Mouse (Mus musculus): ENCODE data around the gene Lrmda.

Gene Lrmda

DNA sequence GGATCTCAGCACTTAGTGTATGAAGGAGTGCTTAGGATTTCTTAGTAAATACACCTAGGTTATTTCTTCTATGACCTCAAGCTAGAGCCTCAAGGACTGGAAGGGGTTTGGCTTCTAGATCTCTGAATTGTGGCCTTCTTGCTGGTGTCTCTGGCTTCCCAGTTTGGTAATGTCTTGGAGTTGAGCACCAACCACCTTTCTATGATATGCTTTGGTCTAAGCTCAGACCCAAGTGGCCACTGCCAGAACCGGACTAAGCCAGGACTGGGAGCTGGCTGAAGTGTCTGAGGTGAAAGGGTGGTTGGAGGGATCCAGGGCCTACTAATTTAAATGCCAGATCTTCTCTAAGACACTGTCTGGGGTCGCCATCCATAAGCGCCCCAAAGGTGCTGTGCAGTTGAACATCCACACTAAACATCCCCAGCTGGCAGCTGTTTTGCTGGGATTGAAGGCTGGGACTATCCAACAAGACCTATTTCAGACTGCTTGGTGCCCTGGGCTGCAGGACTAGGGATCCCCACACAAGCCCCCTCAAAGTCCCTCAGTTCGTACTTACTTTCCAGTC, 27.1 kb upstream of the Lrmda start:
- no peak for DNase-seq (ENCODE audit: low spot score)

DNA sequence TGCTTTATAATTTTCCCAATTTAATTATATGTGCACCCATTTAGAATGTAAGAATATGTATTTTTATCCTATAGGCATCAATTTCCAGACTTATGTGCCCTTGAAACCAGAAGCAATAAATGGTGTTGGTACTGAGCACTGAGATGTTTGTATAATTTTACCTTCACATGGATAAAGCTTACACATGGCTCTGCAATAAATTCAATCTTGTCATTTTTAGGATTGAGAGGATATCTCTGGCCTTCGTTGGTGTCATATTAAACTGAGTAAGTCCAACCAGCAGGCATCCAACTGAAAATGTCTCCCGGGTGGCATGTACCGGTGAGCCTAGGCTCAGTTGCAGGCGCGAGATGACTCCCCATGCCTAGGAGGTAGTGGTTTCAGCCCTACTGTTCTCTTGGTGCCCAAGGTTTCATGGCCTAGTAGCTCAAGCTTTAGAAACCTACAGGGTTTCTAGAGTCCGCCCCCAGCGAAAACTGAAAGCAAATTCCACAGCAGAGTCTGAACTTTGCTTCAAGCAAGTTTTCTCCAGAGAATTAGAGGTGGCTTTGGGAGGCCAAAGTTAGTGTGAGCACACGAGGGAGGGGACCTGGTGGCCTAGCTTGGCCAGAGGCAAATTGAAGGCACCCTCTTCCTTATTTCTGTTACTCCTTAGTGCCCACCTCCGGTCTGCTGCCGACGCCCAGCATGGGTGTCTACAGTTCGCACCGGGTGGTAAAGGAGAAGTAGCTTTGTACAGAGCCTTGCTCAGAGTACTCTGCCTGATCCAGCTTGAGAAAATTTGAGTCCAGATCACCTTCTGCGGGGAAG, 26.1 kb upstream of the Lrmda start:
- DNase-seq (ENCODE audit: low spot score), result no peak

DNA sequence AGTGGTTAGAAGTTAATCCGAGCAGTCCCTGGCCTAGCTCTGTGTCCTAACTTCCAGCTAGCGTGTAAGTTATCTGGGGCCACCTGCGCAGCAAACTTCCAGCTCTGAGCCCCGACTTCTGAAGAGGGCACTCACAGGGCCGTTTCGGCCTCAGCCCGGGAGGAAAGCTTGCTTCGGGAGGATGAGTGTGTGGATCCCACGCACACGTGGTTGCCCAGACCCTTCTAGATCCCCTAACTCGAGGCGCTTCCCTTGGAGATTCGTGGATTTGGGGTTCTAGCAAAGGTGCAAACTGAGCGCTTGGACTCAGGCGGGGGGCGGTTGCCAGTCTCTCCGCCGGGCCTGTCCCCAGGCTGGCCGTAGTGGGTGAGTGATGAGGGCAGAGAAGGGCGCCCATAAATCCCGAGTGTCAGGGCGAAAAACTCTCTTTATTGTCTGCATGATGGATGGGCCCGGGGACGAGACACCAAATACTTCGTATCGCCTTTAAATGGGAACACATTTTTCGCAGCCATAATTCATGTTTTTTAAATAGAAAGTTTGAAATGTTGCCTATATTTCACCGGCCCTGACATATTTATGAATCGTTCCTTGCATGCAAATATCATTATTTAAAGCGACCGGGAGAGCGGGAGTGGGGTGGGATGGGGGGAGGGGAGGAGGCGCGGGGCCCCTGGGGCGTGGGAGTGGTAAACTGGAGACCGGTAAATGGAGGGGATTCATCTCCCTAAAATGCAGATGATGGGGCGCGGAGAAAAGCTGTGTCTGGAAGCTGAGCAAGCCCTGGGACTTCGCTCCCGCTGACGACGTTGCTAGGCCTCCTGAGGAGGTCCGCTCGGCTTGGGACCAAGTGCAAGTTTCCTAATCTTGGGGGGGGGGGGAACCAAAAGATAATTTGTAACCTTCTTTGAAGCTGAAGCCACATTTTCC, 25.2 kb upstream of the Lrmda start:
- no peak for DNase-seq (ENCODE audit: low spot score)

DNA sequence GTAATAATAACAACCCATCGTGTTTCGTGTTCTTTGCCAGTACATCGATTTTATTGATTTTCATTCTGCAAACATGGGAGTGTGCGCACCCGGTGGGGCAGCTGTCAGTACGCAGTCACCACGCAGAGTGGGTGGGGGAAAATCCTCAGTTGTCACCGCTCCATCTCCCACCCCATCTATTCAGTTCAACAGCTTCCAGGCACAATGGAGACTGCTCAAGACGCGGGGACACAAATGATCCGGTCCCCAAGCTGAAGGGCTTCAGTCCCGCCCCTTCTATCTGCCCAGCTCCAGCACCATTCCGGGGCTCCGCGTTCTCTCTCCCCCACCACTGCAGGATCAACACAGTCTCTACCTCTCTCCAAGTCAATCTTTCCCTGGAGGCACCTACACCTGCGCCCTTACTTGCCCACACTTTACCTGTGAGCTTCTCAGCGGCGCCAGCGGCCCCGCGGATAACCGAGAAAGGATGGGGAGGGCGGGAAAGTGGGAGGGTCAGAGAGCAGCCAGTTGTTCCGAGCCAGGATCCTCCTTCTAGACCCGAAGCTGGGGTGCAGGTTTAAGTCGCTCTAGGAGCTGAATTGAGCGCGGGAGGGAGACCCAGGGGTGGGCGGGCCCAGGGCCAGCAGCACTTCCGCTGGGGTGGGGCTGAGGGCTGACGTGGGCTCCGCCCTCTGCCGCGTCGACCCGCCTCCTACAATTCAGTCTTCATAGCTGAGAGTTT, 24.3 kb upstream of the Lrmda start:
- no peak for DNase-seq (ENCODE audit: low spot score)

DNA sequence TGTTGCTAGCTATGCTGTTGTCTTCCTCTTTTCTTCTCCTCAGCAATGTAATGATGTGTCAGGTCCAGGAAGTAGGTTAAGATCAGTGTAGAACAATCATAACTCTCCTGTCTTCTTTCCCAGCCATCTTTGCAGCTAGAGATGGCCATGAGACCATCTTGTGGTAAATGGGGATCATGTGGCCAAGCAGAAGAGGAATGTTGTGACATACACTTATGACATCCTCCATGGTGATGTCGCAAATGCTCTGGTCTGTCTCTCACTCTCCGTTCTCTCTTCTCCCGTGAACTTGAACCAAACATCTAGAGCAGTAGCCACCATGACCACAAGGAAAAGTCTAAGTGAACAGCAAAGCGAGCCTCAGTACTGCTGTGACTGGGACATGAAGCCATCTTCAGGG, 19.9 kb upstream of the Lrmda start:
- no peak for DNase-seq (ENCODE audit: low spot score)

DNA sequence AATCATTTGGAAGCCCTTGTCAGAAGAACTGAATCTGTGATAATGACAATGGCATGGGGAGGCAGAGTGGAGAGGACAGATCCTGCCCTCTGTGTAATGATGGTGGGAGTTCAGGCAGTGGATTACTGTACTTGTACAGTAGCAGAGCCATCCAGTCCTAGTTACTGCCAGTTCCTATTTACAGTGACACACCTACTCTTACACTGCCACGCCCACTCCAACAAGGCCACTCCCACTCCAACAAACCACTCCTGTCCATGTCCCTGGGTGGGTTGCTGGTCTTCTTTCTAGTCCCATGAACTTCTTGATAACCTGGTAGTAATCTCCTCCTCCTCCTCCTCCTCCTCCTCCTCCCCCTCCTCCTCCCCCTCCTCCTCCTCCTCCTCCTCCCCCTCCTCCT, 16.3 kb upstream of the Lrmda start:
- DNase-seq (ENCODE audit: low spot score), result no peak

DNA sequence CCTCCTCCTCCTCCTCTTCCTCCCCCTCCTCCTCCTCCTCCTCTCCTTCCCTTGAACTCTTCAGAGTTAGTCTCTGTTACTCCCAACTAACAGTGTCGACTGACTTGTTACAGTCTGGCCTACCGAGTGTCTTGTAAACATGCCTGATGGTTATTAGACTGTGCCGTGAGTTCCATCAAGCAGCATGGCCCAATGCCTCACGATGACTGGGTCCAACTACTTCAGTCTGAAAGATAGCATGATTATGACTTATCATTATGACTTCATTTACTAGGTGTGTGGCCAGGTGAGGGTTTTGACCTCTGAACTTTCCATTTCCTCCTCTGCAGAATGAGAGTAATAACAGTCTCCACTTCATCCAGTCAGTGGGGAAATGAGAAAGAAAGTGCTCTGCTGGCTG, 15.9 kb upstream of the Lrmda start:
- no peak for DNase-seq (ENCODE audit: low spot score)

DNA sequence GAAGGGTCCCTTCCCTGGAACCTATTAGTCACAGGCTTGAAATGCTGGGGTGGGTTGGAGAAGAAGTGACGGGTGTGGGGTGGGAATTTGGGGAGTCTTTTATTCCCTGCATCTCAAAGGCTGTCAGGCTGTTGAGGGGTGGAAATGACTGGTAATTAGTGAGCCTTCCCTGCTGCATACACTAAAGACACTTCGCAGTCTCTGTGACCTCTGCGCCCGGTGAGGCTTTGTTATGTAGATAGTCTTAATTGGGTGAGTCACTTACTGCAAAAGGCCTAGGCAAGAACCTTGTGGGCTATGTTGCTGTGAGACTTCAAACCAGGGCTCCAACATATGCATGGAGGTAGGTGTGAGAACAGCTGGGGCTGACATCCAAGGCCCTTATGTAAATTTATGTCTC, 14.6 kb upstream of the Lrmda start:
- DNase-seq (ENCODE audit: low spot score), result no peak

DNA sequence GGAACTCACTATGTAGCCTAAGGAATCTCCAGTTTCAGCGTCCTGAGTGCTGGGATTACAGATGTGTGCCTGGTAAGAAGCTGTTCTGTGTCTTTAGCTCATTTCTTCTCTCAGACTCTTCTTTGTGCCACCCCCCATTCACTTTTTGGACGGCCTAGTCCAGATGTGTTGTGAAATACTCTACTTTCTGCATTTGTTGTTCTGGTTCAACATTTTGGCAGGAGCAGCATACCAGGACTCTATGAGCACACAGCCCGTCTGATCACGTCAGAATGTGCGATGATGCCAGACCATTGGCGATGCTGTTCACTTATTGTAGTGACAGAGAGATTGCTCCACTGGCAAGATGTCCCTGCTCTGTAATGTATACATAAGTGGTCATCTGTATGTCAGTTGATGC, 12.5 kb upstream of the Lrmda start:
- no peak for DNase-seq (ENCODE audit: low spot score)

DNA sequence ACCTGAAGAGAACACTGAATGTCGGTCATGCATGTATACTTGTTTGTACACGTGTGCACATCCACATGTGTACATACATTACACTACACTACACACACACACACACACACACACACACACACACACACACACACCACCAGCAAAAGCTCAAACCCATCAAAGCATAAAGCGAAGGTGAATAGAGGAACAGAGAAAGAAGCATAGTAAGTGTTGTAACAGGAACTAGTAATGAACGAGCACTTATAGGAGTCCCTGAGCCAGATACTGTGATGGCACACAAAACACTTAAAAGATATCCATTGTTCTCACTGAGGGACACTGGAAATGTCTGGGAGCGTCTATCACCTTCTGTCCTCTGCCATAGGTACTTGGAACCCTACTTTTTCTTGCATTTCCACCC, 5.2 kb upstream of the Lrmda start:
- no peak for DNase-seq (ENCODE audit: low spot score)

DNA sequence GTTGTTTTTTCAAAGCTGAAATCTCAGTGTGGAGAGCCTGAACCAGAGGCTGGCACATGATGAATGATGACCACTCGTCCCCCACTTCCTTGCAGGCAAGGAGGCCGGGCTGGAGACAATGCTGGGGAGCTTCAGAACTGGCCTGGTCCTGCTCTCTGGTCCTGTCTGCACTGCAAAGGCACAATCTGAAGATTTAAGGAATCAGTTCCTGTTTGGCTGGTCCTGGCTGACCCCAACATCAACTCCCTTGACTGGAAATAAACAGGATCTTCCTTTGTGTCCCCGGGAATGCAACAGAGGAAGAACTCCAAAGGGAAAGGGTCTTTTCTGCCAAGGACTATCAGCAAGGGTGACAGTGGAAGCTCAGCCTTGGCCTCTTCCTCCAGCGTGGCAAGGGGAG, 4.7 kb upstream of the Lrmda start:
- no peak for DNase-seq (ENCODE audit: low spot score)

DNA sequence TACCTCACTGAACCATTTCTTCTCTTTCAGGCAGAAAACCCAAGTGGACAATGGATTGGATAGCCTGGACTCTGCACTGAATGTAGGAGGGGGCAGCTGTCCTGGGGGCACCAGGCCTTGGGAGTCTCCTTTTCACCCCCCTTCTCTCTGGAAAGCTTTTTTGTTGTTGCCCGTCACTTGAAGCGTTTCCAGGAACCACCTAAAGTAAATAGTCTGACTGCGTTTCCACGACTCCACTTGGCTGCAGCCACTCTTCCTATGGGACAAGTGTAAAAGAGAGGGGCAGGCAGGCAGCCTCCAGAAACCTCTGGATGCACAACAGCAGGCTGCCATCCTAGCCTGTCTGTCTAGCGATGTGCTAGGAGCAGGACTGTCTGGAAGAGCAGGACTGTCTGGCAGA, 2.5 kb upstream of the Lrmda start:
- DNase-seq (ENCODE audit: low spot score), result no peak

DNA sequence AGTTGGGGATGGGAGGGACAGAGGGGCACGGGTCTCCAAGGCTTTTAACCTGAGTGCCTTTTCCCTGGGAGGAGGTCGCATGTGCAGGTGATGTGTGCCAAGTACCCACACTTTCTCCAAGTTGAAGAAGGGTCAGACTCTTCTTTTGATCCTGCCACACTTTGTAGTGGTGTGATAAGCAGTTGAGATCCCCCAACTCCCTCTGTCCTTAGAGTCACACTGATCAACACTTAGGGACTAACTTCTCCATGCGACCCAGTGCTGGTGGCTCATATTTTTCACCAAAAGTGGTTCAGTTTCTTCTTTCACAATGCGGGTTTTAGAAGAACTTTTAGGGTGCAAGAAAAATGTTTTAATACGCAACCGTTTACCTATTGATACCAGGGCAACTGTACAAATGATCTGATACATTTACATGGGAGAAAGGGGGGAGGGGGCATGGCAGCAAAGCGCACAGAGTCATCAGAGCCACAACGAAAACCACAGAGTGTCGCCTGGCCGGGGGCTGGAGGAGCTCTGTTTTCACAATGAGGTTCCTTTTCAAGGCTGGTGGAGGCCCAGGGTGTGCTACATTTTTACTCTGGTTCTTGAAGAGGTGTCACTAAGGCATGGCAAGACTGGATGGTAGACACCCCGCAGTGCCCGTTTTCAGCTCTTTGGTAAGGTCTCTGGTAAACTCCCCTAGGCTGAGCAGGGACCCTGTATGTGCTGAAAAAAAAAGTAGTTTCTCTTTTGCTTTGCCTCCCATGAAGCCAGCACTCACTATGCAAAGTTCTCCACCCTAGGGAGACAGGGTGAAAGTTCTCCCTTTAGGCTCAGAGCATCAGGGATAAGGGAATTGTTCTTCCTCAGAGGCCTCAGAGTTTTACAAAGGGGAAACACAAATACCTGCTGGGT, 685 bp downstream of the Lrmda start:
- DNase-seq (ENCODE audit: low spot score), result no peak

DNA sequence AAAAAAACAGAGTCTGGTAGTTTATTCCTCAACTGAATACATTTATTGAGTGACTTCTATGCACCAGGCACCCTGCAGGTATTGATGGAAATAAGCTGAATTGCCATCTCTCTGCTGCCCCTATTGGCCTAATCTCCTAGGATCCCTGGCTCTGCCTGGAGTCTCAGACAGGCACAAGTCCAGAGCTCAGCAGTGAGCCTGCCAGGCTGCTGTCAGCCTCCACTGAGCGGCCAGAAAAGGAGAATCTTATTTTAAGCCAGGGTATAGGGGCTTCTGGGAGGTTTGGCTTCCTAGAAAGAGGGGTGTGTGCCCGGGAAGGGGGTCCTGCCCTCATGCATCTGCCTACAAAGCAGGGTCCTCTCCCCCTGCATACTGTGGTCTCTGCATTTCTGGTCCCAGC, 1.4 kb downstream of the Lrmda start:
- DNase-seq (ENCODE audit: low spot score), result no peak

DNA sequence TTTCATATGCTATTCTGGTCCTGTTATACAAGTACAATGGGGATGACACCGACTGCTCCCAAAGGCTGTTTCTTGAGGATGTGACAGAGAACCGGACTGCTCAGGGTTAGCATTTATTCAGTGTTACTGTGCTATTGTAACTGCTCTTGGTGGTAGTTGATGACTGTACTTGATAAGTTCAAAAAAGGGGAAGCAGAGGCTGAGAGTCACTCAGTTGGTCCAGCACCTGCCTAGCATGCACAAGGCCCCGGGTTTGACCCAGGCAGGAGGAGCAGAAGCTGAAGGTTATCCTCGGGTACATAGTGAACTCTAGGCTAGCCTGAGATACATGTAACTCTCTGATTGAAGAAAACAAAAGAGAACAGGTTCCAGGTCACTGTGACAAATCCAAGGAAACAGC, 4.0 kb downstream of the Lrmda start:
- DNase-seq (ENCODE audit: low spot score), result no peak

DNA sequence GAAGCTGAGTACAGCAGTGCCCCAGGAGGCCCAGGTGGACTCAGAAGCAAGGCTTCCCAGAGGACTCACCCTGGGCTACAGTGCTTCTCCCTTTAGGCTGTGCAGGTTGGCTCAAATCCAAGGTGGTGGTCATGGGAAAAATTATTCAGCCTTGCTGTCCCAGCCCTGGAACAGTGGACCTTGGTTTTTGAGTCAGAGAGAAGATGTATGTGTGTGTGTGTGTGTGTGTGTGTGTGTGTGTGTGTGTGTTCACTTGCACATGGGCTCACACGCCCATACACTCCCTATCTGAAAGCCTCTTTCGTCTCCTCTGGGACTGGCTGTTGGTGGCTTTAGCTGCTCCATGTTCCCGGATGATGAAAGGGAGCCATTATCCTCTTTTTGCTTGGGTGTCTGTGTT, 16.4 kb downstream of the Lrmda start:
- DNase-seq (ENCODE audit: low spot score), result no peak

DNA sequence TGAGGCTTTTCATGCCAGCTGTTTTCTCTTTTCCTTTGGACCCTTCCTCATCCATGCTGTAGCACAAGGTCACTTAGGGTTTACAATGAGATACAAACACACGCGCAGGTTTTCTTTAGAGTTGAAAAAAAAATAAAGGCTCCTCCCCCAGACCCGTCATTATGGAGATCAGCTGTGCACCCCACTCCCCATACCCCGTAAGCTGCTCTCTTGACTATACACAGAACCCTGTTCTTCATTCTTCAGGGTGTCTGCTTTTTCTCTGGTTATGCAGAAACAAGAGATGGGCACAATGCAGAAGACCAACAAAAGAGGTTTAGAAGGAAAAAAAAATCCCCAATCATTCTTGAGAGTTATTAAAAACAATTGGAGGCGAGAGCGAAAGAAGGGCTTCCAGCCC, 16.8 kb downstream of the Lrmda start:
- DNase-seq (ENCODE audit: low spot score), result no peak

DNA sequence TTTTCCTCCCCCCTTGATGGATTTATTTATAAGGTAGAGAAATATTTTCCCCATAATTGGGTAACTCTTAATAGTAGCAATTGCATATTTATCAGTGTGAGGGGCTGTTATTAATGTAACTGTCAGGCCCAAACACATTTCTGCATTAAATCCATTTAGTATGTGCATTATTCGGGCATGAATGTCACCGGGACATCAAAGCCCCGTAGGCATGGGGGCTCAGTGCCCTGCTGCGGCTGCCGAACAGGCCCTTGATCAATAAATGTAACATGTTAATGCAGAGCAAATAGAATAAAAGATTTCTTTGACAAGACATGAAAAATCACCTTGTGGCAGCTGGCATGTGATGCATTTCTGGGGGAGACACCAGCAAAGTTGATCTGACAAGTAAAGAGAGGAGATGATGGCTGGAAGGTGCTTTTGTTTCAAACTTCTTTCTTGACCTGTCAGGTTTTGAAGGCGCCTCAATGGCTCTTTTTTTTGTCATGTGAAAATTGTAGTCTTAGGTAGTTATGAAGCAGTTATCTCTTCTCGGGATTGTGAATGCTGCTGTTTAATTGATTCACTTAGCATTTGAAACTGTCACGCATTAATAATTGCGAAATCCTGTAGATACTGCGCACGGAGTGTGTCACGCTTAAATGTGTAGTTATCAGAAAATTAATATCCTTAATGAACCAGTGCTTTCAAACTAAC, 17.4 kb downstream of the Lrmda start:
- DNase-seq (ENCODE audit: low spot score), result no peak

DNA sequence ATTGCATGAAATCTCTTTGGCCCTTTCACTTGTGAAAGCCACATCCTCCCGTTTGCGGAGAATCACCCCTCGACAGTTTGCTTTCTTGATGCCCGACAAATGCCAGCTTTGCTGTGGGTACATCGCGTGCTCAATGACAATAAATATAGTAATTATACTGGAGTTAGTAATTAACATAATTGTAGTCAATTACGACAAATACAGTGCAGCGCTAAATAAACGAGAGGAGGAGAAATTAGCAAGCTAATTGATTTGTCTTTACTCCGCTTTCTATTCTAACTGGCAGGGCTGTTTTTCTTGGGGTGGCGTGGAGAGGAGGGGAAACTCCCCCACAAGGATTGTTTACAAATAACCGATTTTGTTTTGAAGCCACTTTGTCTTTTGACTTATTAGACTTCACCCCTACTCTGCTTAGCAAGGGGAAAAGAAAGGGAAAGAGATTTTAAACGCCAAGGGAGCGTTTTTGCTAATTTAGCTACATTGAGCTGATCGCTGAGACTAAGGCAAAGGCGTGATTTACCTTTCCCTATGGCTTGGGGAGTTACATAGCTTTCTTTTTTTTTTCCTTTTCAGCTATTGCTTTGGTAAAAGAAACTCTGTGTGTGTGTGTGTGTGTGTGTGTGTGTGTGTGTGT, 18.1 kb downstream of the Lrmda start:
- DNase-seq (ENCODE audit: low spot score), result no peak

DNA sequence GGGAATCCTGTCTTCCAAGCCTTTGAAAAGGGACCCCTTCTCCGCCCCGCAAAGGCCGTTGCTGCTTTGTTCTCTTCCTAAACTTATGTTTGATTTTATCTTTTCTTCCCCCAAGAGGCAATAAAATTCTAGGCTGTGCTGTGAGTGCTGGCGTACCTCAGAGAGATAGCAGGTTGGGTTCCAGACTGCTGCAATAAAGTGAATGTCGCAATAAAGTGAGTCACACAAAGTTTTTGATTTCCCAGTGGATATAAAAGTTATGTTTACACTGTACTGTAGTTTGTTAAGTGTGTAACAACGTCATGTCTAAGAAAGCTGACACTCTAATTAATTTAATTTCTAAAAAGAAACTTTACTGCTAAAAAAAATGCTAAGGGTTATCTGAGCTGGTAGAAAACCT, 22.6 kb downstream of the Lrmda start:
- no peak for DNase-seq (ENCODE audit: low spot score)
